Mouse (Mus musculus): ENCODE data around the gene Klk1b16. TPM values are rescaled to one million over a fixed set of nuclear protein-coding genes. Genes with fewer than 3 reads are reported as not detected.

Gene Klk1b16
- not detected for polyA plus RNA-seq (2014; fragmentation: Illumina TruSeq; extraction: RNeasy Lipid Tissue Mini Kit (QIAGEN cat#74804))

DNA sequence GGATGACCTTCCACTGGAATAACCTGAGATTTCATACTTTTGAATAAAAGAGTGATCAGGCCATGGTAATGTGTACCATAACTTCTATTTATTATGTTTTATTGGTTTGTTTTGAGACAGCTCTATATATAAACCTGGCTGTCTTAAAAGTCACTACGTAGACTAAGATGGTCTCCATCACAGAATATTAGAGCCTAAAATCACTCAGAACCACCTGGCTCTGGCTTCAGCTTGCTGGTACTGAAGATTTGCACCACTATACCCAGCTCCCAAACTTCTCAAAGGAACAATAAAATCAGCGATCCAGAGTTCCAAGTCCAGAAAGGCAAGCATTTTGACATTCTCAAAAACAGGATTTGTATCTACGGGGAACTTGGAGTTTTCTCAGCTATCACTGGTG, at the start of gene Klk1b16:
TSS of gene Klk1b16 (plus strand) at position 301 of the 400 bp plus-strand sequence.

DNA sequence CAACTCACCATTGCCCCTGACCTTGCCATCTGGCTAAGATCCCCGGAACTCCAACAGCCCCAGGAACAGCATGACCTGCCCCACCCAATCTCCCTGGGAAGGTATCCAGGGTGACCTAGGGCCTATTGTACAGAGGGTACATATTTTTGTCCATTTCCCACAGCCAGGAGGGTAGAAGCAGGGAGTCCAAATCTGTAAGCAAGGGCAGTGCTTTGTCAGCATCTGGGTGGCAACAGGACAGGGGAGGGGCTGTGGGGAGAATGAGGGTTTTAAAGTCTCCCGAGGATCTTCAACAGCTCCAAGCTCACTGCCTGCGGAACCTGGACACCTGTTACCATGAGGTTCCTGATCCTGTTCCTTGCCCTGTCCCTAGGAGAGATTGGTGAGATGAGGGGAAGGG, 34.5 kb upstream of the Klk1b16 start, which contains the start of gene Klk1b21:
TSS of gene Klk1b21 (plus strand) at position 301 of the 400 bp plus-strand sequence.

GRCm38 (mm10) chr7:44112373-44112772, 24.2 kb upstream of the Klk1b16 start, which contains the start of gene Klk1b22:
TSS of gene Klk1b22 (plus strand) at chr7:44112673.

DNA sequence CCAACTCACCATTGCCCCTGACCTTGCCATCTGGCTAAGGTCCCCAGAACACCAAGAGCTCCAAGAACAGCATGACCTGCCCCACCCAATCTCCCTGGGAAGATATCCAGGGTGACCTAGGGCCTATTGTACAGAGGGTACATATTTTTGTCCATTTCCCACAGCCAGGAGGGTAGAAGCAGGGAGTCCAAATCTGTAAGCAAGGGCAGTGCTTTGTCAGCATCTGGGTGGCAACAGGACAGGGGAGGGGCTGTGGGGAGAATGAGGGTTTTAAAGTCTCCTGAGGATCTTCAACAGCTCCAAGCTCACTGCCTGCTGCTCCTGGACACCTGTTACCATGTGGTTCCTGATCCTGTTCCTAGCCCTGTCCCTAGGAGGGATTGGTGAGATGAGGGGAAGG, 51.4 kb downstream of the Klk1b16 start, which contains the start of gene Klk1b24:
TSS of gene Klk1b24 (plus strand) at position 301 of the 400 bp plus-strand sequence.

Other genes with a start within 250 kb of the Klk1b16 start
- gene Klk15, start 203.0 kb upstream of the Klk1b16 start, polyA plus RNA-seq (2014; fragmentation: Illumina TruSeq; extraction: RNeasy Lipid Tissue Mini Kit (QIAGEN cat#74804)) = not detected
- not detected for gene Klk1b8, start 186.1 kb upstream of the Klk1b16 start, polyA plus RNA-seq (2014; fragmentation: Illumina TruSeq; extraction: RNeasy Lipid Tissue Mini Kit (QIAGEN cat#74804))
- gene Klk1b1, start 170.0 kb upstream of the Klk1b16 start, polyA plus RNA-seq (2014; fragmentation: Illumina TruSeq; extraction: RNeasy Lipid Tissue Mini Kit (QIAGEN cat#74804)) = not detected
- gene Klk1b9, start 160.7 kb upstream of the Klk1b16 start, polyA plus RNA-seq (2014; fragmentation: Illumina TruSeq; extraction: RNeasy Lipid Tissue Mini Kit (QIAGEN cat#74804)) = not detected
- gene Klk1b11, start 140.9 kb upstream of the Klk1b16 start, polyA plus RNA-seq (2014; fragmentation: Illumina TruSeq; extraction: RNeasy Lipid Tissue Mini Kit (QIAGEN cat#74804)) = not detected
- gene Klk1b26, start 124.6 kb upstream of the Klk1b16 start, polyA plus RNA-seq (2014; fragmentation: Illumina TruSeq; extraction: RNeasy Lipid Tissue Mini Kit (QIAGEN cat#74804)) = not detected
- not detected for gene Klk1b27, start 84.5 kb upstream of the Klk1b16 start, polyA plus RNA-seq (2014; fragmentation: Illumina TruSeq; extraction: RNeasy Lipid Tissue Mini Kit (QIAGEN cat#74804))
- 0.60 TPM for gene Klk1b21, start 34.4 kb upstream of the Klk1b16 start, polyA plus RNA-seq (2014; fragmentation: Illumina TruSeq; extraction: RNeasy Lipid Tissue Mini Kit (QIAGEN cat#74804))
- gene Klk1b22, start 24.1 kb upstream of the Klk1b16 start, polyA plus RNA-seq (2014; fragmentation: Illumina TruSeq; extraction: RNeasy Lipid Tissue Mini Kit (QIAGEN cat#74804)) = not detected
- gene Klk1b24, start 51.5 kb downstream of the Klk1b16 start, polyA plus RNA-seq (2014; fragmentation: Illumina TruSeq; extraction: RNeasy Lipid Tissue Mini Kit (QIAGEN cat#74804)) = not detected
- not detected for gene Klk1b3, start 61.4 kb downstream of the Klk1b16 start, polyA plus RNA-seq (2014; fragmentation: Illumina TruSeq; extraction: RNeasy Lipid Tissue Mini Kit (QIAGEN cat#74804))
- not detected for gene Klk1b4, start 70.7 kb downstream of the Klk1b16 start, polyA plus RNA-seq (2014; fragmentation: Illumina TruSeq; extraction: RNeasy Lipid Tissue Mini Kit (QIAGEN cat#74804))
- not detected for gene Klk1b5, start 79.2 kb downstream of the Klk1b16 start, polyA plus RNA-seq (2014; fragmentation: Illumina TruSeq; extraction: RNeasy Lipid Tissue Mini Kit (QIAGEN cat#74804))
- 1.2 TPM for gene Klk1, start 88.6 kb downstream of the Klk1b16 start, polyA plus RNA-seq (2014; fragmentation: Illumina TruSeq; extraction: RNeasy Lipid Tissue Mini Kit (QIAGEN cat#74804))
- gene Gm36864, start 99.4 kb downstream of the Klk1b16 start, polyA plus RNA-seq (2014; fragmentation: Illumina TruSeq; extraction: RNeasy Lipid Tissue Mini Kit (QIAGEN cat#74804)) = not detected
- gene 1700028J19Rik, start 109.9 kb downstream of the Klk1b16 start, polyA plus RNA-seq (2014; fragmentation: Illumina TruSeq; extraction: RNeasy Lipid Tissue Mini Kit (QIAGEN cat#74804)) = not detected
- 40.3 TPM for gene 2410002F23Rik, start 110.0 kb downstream of the Klk1b16 start, polyA plus RNA-seq (2014; fragmentation: Illumina TruSeq; extraction: RNeasy Lipid Tissue Mini Kit (QIAGEN cat#74804))
- gene Acp4, start 120.6 kb downstream of the Klk1b16 start, polyA plus RNA-seq (2014; fragmentation: Illumina TruSeq; extraction: RNeasy Lipid Tissue Mini Kit (QIAGEN cat#74804)) = not detected
- gene Gm15517, start 124.7 kb downstream of the Klk1b16 start, polyA plus RNA-seq (2014; fragmentation: Illumina TruSeq; extraction: RNeasy Lipid Tissue Mini Kit (QIAGEN cat#74804)) = not detected
- gene Clec11a, start 170.1 kb downstream of the Klk1b16 start, polyA plus RNA-seq (2014; fragmentation: Illumina TruSeq; extraction: RNeasy Lipid Tissue Mini Kit (QIAGEN cat#74804)) = 2.9 TPM
- 0.06 TPM for gene Shank1, start 173.5 kb downstream of the Klk1b16 start, polyA plus RNA-seq (2014; fragmentation: Illumina TruSeq; extraction: RNeasy Lipid Tissue Mini Kit (QIAGEN cat#74804))
- gene Syt3, start 247.3 kb downstream of the Klk1b16 start, polyA plus RNA-seq (2014; fragmentation: Illumina TruSeq; extraction: RNeasy Lipid Tissue Mini Kit (QIAGEN cat#74804)) = not detected
- not detected for gene 1700008O03Rik, start 249.1 kb downstream of the Klk1b16 start, polyA plus RNA-seq (2014; fragmentation: Illumina TruSeq; extraction: RNeasy Lipid Tissue Mini Kit (QIAGEN cat#74804))

Data from ovary, adult 10 weeks (tissue).